Mouse (Mus musculus) lung, adult 2 months (tissue): ENCODE measurements around the gene Gm960. TPM values are rescaled to one million over a fixed set of nuclear protein-coding genes. Genes with fewer than 3 reads are reported as not detected.
"Not testable (repeated sequence)": the region's sequence is repeated elsewhere in the genome, so short reads cannot be mapped to it uniquely, and the experiment has no call there.

Experiments used
- DNase-seq: peaks from one replicate; pipeline ENCODE4 v3.0.0; 2022
- H3K4me1 ChIP-seq: fragments of 200-500 bp; 2 replicates; pipeline ENCODE4 v1.6.1; 2011; ENCODE audit warnings: low read length; ENCODE audit not compliant: control insufficient read depth, insufficient read depth
- H3K4me3 ChIP-seq: fragments of 200-500 bp; replicated peaks from 2 replicates; pipeline ENCODE3; 2011; ENCODE audit warnings: low read depth, mild to moderate bottlenecking, control low read depth, low read length; ENCODE audit errors: extremely low read depth
- CTCF ChIP-seq: fragments of 200-500 bp; IDR thresholded peaks from 2 replicates; pipeline ENCODE4 v1.5.1; 2011; ENCODE audit warnings: mild to moderate bottlenecking, low read length, control low read depth; ENCODE audit not compliant: insufficient read depth
- POLR2A ChIP-seq: fragments of 200-500 bp; IDR thresholded peaks from 2 replicates; pipeline ENCODE4 v1.6.1; 2011; ENCODE audit warnings: low read depth, mild to moderate bottlenecking, control low read depth, low read length, borderline replicate concordance; ENCODE audit errors: extremely low read depth
- WGBS: fragments of 180-500 bp; shearing (Covaris S2); methylation state at CpG from one replicate; pipeline ENCODE4 v1.1.7; 2018; 5-methylcytosine and 5-hydroxymethylcytosine counted together
- polyA plus RNA-seq: library from polyadenylated mRNA; depleted of rRNA; stranded (reverse); fragments of >200 nt; gene quantifications from 2 replicates; pipeline ENCODE4 v1.2.3, GENCODE M21; 2012

Gene Gm960
- polyA plus RNA-seq, 1 experiment, result 0.65 TPM

- Histone ChIP-seq H3K4me3 (no peak overlapping the region), H3K4me1 (no peaks in the 10 kb centered on the region)
- TF ChIP-seq POLR2A (no peak), CTCF (peak; percentile 60)
- WGBS, result 39% methylated on average over 24 of the region's 24 CpGs
- DNase-seq, result peak; percentile 52
Observed at GRCm38 (mm10) chr19:4603801-4604723, 94.4 kb downstream of the Gm960 start.

GRCm38 (mm10) chr19:4602459-4602858 lies 96.0 kb downstream of the Gm960 start:
- TF ChIP-seq POLR2A, result no peak
- TF ChIP-seq CTCF, result no peak
- H3K4me3 ChIP-seq, result no peak overlapping the region
- no peaks in the 10 kb centered on the region for H3K4me1 ChIP-seq
- no peak for DNase-seq
- WGBS, result 89% methylated on average over 20 of the region's 20 CpGs

- TF ChIP-seq POLR2A (no peak), CTCF (no peak)
- Histone ChIP-seq H3K4me3 (no peak overlapping the region), H3K4me1 (no peaks in the 10 kb centered on the region)
- WGBS, result 41% methylated on average over 2 of the region's 2 CpGs
- no peak for DNase-seq
Observed at GRCm38 (mm10) chr19:4596071-4596470, 102.4 kb downstream of the Gm960 start.

GRCm38 (mm10) chr19:4593792-4594522 lies 104.5 kb downstream of the Gm960 start:
- H3K4me3 ChIP-seq, result no peak overlapping the region
- 57% methylated on average over 7 of the region's 7 CpGs for WGBS

GRCm38 (mm10) chr19:4590025-4590424 lies 108.4 kb downstream of the Gm960 start:
- Histone ChIP-seq H3K4me3 (no peak overlapping the region), H3K4me1 (no peaks in the 10 kb centered on the region)
- 70% methylated on average over 3 of the region's 3 CpGs for WGBS
- no peak for DNase-seq
- no peak for TF ChIP-seq CTCF
- no peak for TF ChIP-seq POLR2A

More at GRCm38 (mm10) chr19:4593792-4594522, 104.5 kb downstream of the Gm960 start:
- no peaks in the 10 kb centered on the region for H3K4me1 ChIP-seq
- TF ChIP-seq POLR2A (no peak), CTCF (no peak)
- DNase-seq, result no peak

- 68% methylated on average over 1 of the region's 1 CpGs for WGBS
- Histone ChIP-seq H3K4me3 (no peak overlapping the region), H3K4me1 (no peaks in the 10 kb centered on the region)
- DNase-seq, result no peak
- TF ChIP-seq CTCF (peak; percentile 51; the same call in 1 of the 2 replicates), POLR2A (no peak)
Observed at GRCm38 (mm10) chr19:4589081-4589480, 109.4 kb downstream of the Gm960 start.

GRCm38 (mm10) chr19:4588430-4588829 lies 110.0 kb downstream of the Gm960 start:
- Histone ChIP-seq H3K4me3 (no peak overlapping the region), H3K4me1 (no peaks in the 10 kb centered on the region)
- no peak for TF ChIP-seq POLR2A
- no peak for TF ChIP-seq CTCF
- 56% methylated on average over 3 of the region's 3 CpGs for WGBS
- no peak for DNase-seq

- no peak for TF ChIP-seq CTCF
- TF ChIP-seq POLR2A, result no peak
- H3K4me3 ChIP-seq, result no peak overlapping the region
- H3K4me1 ChIP-seq, result no peaks in the 10 kb centered on the region
- DNase-seq, result no peak
- 67% methylated on average over 2 of the region's 2 CpGs for WGBS
Observed at GRCm38 (mm10) chr19:4587426-4587825, 111.0 kb downstream of the Gm960 start.

GRCm38 (mm10) chr19:4586783-4587182 lies 111.7 kb downstream of the Gm960 start:
- H3K4me3 ChIP-seq, H3K4me1 ChIP-seq, DNase-seq: not testable (repeated sequence)

GRCm38 (mm10) chr19:4583856-4584255 lies 114.6 kb downstream of the Gm960 start:
- H3K4me1 ChIP-seq, result no peaks in the 10 kb centered on the region; the same call in 1 of the 2 replicates
- no peak for DNase-seq
- TF ChIP-seq CTCF, result no peak
- TF ChIP-seq POLR2A, result no peak
- 58% methylated on average over 2 of the region's 2 CpGs for WGBS
- H3K4me3 ChIP-seq, result no peak overlapping the region

GRCm38 (mm10) chr19:4579296-4579695 lies 119.2 kb downstream of the Gm960 start:
- DNase-seq, result no peak
- WGBS, result 59% methylated on average over 5 of the region's 5 CpGs
- H3K4me1 ChIP-seq, result peaks cover 8% of the 10 kb centered on the region
- TF ChIP-seq CTCF, result no peak
- no peak for TF ChIP-seq POLR2A
- no peak overlapping the region for H3K4me3 ChIP-seq
